Mouse (Mus musculus): ENCODE measurements around the gene 1110008P14Rik.

Gene 1110008P14Rik

DNA sequence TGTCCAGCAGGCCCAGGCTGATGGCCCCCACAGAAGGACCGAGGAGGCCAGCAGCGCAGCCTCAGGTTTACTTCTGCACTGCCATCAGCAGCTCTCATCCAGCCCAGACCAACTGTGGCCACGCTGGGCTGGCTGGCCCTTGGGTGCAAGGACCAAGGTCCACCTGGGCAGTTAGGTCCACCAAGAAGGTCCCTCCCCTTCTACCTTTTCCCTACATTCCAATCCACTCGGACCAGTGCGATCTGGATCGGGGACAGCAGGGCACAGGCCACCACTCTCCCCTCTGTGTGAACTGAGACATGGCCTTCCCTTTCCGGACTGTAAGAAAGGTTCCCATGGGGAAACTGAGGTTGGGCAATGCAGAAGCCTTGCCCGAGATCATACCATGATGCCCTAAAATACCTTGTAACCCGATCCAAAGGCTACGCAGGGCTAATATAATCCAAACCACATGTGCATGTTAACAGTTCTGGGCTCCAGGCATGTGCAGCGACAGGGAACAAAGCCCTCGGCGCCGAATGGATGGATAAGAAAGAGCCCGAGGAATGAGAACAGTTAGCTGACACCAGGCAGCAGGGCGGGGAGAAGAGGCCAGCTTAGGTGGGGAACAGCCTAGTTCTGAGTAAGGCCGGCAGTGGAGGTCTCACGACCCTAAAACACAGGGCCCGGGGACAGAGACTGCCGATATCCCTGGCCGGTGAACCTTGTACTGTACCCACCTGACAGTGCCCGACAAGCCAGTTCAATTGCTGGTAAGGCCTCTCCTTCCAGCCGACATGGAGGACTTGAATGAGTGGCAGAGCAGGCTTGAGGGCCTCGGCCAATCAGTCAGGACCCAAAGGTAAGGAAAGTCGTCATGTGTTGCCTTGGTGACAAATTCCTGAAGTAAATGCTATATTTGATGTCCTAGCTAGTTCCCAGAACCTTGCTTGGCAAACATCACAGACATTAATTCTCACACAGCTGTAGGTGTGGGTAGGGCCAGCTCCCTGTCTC lies 27.0 kb upstream of the 1110008P14Rik start:
- no peak for DNase-seq (ENCODE audit: low read depth)

DNA sequence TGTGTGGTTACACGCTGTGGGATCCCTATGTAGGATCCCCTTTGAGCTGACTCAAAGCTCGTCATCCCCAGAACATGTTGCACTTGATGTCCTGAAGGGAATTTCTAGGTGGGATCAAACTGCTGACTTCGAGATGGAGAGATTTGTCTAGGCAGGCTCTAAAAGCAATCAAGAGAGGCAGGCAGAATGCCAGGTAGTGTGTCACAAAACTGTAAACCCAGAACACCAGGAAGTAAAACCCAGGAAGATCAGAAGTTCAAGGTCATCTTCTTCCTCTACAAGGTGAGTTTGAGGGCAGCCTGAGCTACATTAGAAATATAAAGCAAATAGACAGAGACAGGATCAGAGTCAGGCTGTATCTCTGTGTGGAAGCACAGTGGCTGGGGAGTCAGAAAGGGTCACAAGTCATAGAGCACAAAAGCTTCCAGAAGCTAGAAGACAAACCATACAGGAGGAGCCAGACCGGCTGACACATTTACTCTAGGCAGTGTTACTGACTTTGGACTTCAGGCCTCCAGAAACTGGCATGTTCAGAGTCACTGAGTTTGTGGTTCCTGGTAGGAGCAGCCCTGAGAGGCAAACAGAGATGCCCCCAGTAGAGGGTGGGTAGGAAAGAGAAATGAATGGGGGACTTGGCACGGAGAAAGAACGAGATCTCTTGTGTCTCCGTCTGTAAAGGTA lies 25.5 kb upstream of the 1110008P14Rik start:
- DNase-seq (ENCODE audit: low read depth): no peak

DNA sequence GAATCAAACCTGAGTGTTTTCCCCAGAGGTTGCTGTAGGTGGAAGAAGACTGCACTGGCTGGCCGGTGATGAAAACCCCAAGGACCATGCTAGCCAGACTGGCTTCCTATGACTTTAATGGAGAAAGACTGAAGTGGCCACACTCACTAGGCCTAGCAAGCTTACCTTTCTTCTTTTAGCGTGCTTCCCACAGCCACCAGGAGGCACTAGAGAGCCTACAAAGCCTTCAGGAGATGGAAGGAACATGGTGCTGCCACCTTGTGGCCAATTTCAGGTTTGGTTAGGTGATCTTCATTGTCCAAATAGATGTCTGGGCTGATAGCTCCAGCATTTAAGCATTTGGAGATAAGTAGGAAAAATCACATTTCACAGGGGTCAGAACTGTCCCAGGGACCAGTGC lies 22.9 kb upstream of the 1110008P14Rik start:
- DNase-seq (ENCODE audit: low read depth): peak; percentile 77

DNA sequence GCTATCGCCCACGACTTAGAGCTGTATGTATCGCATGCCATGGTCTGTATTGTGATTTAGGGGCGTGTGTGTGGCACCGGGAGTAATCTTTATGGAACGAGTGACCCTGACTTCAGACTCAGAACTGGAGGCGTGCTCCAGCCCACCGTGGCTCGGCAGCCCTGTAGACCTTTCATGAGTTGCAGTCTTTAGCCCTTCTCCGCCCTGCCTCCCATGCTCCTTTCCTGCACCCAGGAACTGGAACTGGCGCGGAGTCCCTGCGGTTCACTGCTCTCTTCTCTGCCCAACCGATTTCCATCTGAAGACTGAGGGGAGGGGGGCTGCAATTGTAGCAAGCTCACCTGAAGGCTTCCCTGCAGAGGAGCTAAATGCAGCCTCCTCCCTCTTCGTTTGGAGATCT lies 15.0 kb upstream of the 1110008P14Rik start:
- DNase-seq (ENCODE audit: low read depth): no peak

DNA sequence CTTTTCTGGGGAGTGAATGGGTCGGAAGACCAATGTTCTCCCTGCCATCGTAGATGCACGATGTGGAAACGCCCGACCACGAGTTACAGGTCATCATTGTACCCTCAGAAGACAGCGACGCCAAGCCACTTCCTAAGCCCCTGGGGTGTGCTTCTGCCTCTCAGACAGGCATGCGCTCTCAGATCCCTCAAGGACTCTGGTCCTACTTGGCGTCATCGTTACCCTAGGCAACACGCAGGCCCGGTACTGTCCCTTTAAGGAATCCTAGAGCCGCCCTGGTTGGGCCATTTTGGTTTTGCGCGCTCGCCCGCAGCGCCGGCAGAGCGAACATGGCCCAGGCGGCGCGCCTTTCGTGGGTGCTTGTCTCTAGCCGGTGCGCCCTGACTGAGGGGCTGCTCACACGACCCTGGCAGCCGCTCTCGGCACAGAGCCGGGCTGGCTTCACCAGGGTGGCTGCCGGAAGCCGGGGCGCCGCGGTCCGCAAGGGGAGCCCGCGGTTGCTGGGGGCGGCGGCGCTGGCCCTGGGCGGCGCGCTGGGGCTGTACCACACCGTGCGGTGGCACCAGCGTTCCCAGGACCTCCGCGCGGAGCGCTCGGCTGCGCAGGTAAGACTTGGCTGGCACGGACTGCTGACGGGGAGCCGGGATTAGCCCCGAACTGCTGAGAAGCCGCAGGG lies 14.3 kb upstream of the 1110008P14Rik start:
- DNase-seq (ENCODE audit: low read depth): peak; percentile 81

DNA sequence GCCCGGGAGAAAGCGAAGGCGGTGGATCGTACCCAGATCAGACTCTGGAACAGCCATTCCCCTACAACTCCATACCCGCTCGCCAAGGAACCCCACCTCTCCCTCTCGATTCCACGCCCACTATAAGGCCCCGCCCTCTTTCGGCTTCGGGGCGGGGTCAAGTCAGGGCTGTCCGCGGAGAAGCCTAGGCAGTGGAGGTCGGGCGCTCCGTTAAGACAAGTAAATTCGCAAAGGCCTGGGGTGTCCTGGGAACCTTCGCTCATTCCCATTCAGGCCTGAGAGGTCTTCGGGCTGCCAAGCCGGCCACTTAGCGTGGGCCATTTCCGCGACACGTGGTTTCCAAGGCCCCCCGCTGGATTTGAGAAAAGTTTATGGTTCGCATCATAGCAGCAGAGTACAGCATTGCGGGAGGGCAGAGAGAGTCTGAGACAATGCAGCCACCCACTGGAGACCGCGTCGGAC lies 13.8 kb upstream of the 1110008P14Rik start, which contains the start of gene Ptges2:
Gene Ptges2, plus strand, starts transcription at position 413 of the 462 bp plus-strand sequence.
- peak; percentile 78 for DNase-seq (ENCODE audit: low read depth)

DNA sequence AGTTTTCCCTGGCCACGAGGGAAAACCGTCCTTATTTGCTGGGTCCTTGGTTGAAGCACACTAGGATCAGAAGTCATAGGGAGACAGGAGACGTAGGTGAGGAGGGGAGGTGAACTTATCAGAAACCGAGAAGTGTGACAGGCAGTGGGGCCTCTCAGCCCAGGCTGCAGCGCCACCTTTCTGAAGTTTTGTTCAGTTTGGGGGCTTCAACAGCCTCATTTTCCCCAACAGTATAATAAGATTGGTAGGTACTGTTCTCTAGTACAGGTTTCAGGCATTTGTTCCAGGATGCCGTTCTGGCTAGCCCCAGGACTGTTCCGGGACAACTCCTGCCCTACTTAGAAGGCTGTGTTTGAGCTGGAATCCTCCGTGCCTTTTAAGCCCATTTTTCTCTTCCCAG lies 13.2 kb upstream of the 1110008P14Rik start:
- DNase-seq (ENCODE audit: low read depth): no peak

DNA sequence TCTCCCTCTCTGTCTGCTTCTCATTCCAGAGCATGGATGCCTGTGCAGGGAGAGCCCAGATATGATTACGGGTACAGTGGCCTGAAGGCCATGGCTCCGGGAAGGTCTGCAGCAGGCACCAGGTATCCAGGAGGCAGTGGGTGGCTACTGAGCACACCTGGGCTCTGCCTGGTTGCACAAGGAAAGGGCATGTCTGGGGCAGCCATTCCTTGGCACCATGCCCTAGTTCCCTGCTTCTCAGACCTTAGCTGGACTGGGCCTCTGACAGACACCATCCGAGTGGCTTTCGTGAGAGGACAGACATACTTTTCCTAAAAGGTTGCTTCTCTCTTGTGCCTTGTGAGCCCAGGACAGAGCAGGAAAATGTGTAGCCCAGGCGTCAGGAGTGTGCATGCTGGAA lies 10.3 kb upstream of the 1110008P14Rik start:
- no peak for DNase-seq (ENCODE audit: low read depth)

DNA sequence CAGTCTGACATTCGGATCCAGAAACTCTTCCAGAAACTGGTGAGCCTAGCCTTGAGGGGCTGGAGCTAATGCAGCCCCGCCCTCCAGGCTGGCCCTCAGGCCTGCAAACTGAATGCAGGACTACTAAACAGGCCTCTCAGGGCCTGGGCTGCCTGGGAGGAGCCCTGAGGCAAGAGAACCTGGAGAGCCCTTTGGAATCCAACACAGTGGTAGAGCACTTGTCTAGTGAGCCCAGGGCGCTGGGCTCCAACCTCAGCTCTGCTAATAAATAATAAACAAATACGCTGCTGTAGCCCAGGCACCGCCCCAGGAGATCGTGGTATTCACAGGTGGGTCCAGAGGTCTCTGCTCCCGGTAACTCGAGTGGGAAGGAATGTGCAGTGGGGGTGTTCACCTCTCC lies 9.1 kb upstream of the 1110008P14Rik start:
- DNase-seq (ENCODE audit: low read depth): no peak

DNA sequence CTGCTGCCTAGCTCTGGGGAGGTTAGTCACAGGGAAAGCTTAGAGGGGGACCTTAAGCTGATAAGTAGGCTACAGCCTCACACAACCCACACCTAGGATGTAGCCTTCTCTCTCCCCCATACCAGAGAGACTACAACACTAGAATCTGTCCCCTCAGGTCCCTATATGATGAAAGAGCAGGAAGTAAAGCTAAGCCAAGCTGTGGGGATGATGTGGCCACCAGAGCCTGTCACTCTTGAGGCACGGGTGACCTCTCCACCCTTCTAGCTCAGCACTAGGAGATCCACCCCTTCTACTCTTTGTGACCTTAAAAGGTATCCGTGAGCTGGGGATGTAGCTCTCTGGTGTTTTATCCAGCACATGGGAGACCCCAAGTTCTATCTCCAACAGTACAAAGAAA lies 7.4 kb upstream of the 1110008P14Rik start:
- DNase-seq (ENCODE audit: low read depth): no peak

DNA sequence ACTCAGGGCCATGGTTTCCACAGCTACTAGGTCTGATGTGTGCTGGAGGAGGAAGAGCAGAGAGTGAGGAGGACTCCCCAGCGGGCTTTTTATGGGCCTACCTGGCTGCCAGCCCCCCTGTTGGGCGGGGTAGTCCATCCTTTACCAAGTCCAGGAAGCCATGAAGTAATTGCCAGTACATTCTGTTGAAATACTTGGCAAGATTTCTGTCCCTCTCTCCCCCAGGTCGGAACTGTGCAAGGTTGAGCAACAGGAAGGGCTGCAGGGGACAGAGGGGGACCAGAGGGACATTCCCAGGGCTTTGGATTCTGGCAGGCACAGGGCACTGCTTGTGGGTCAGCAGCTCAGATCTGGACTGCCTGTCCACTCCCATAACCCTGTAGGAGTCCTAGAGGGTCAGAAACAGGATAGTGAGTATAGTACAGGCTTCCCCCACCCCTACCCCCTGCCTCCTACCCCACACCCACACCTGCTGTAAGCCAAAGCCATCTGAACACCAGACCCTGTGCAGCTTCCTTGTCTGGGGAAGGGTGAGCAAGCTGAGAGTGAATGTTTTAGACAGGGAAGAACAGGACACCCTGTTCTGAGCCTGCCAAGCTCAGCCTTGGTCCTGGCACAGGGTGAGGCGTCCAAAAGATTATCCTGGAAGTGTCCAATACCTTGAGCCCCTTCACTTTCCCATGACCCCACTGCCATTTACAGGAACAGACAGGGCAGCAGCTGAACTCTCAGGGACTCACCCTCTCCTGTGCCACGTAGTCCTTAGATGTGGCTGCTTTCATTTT lies 6.2 kb upstream of the 1110008P14Rik start, which contains the start of gene Lcn2:
Gene Lcn2, minus strand, starts transcription at position 547 of the 785 bp plus-strand sequence.
- DNase-seq (ENCODE audit: low read depth): no peak

DNA sequence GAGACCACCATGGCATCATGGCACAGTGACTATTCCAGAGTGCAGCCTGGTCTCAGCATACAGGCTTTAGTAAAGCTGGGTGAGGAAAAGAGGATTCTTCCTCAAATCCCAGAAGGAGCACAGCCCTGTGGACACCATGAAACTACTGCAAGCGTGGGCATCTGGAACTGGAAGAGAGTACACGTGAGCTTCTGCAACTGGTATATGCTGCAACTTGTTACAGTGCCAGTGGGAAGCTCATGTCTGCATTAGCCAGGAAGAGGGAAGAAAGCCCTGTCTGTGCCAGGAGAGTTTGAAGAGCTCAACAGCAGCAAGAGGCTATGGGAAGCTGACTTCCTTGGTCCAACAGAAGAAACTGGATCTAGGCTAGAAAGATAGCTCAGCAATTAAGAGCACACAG lies 951 bp upstream of the 1110008P14Rik start:
- no peak for DNase-seq (ENCODE audit: low read depth)

DNA sequence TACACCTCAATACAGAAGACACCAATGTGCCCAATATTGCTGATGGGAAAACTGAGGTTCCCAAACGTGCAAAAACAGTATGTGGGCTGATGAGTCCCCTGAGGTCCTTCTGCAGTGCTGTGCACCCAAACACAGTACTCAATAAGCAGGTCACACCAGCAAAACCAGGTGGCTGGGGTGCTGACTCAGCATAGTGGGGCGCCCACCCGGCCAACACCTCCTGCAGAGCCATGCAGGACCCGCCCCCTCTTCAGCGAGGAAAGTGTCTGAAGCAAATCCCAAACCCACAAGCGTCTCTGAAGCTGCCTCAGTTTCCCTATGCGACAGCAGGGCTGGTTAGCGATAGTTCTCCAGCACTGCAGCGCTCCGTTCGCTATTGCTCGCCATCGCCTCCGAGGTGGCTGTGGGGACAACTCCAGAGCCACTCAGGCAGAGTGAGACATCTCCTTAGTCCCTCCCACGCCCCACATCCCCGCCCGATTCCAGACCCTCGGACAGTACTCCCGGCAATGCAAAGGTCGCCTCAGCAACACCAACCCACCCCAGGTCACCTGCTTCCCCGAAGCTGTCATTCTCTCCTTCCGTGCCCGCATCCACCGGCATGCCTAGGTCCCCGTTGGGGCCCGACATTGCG lies 480 bp downstream of the 1110008P14Rik start:
- no peak for DNase-seq (ENCODE audit: low read depth)

DNA sequence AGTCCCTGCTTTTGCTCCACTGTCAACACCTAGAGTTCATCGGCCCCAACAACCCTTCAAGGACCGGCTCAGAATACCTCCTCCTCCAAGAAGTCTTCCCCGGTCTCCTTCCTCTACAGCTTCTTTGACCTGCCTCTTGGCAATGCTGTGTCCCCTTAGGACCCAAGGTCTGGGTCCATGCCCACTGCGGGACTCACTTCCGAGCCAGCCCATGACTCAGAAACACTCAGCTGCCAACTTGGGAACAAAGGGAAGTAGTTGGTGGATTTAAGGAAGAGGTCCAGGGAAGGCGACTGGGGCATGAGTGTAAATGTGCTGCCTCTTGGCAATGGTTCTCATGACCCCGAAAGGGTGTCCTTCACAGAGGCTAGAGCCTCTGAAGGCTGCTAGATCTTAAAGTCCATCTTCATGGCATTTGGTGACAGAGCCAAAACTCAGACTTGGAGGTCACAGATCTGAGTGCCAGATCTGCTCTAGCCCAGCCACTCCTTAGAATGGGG lies 1.7 kb downstream of the 1110008P14Rik start:
- no peak for DNase-seq (ENCODE audit: low read depth)

DNA sequence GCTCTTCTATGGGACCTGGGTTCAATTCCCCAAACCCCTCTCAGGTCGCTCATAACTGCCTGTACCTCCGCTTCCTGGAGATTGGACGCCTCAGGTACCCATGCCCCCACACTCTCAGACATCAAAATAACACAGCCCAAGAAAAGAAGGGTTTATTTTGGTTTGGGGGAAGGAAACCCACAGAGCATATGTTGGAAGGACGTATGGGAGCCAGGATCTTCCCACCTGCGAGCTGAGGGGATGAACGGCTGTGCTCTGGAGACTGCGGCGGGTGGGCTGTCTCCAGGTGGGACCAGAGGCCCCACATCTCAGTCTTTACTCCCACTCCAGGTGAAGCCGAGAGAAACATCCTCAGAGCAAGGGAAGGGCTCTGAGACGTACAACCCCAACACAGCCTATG lies 4.8 kb downstream of the 1110008P14Rik start:
- no peak for DNase-seq (ENCODE audit: low read depth)

DNA sequence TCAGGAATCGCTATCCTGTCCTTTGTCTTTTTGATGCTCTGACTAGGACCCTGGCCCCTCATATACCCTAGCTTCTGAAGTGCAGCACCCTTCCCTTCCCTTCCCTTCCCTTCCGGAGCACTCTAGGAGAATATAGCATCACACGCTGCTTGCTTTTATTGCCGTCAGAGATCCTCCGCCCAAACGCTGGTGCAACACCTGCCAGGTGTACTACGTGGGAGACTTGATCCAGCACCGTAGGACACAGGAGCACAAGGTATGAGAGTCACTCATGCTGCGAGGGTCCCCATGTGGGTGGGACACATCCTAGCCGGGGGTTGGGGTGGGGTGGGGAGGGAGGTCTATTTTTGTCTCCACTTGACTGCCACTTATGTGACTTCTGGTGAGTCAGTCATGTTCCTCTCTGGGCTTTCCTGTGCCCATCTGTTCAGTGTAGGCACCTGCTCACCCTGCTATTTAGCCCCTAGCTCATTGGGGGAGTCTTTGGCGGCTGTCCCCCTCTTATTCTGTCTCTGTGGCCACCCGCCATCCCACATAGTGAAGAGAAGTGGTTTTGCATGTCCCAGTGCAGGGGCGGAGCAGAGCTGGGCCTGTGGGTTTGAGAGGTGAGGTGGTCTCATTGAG lies 6.3 kb downstream of the 1110008P14Rik start:
- DNase-seq (ENCODE audit: low read depth): no peak

DNA sequence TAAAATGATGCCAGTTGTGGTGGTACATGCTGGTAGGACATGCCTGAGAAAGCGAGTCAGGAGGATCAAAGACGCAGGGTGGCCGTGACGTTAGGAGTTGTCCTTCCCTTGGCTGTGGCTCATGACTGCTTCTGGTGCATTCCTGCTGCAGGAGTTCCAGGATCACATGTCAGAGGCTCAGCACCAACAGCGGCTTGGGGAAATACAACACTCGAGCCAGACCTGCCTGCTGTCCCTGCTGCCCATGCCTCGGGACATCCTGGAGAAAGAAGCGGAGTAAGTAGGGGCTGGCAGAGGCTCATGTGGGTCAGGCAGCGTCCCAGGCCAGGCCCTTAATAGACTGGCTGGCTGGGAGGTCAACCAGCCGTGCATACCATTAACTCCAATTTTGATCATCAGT lies 7.5 kb downstream of the 1110008P14Rik start:
- DNase-seq (ENCODE audit: low read depth): no peak

DNA sequence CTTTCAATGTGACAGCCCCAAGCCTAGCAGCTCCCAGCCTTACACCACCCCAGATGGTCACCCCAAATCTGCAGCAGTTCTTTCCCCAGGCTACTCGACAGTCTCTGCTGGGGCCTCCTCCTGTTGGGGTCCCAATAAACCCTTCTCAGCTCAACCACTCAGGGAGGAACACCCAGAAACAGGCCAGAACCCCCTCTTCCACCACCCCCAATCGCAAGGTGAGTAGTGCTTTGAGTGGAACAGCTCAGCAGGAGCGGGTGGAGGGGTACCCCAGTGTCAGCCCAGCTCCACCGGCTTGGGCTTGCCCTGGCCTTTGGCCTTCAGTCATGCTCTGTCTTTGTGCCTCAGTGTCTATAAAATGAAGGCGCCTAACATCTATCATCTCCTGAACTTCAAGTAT lies 14.4 kb downstream of the 1110008P14Rik start:
- DNase-seq (ENCODE audit: low read depth): no peak

DNA sequence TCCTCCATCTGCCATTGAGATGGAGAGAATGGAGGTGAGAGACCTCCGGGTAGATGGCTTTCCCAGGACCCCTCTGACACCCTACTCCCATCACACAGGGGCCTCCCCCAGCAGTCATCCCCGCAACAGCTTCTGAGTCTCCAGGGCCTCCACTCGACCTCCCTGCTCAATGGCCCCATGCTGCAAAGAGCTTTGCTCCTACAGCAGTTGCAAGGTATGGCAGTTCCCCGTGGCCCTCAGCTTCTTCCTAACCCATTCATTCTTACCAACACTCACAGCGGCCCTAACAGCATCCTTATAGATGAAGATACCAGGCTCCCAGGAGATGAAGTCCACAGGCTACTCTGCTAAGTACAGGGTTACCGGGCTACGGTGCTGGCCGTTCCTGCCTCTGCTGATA lies 17.6 kb downstream of the 1110008P14Rik start:
- no peak for DNase-seq (ENCODE audit: low read depth)

DNA sequence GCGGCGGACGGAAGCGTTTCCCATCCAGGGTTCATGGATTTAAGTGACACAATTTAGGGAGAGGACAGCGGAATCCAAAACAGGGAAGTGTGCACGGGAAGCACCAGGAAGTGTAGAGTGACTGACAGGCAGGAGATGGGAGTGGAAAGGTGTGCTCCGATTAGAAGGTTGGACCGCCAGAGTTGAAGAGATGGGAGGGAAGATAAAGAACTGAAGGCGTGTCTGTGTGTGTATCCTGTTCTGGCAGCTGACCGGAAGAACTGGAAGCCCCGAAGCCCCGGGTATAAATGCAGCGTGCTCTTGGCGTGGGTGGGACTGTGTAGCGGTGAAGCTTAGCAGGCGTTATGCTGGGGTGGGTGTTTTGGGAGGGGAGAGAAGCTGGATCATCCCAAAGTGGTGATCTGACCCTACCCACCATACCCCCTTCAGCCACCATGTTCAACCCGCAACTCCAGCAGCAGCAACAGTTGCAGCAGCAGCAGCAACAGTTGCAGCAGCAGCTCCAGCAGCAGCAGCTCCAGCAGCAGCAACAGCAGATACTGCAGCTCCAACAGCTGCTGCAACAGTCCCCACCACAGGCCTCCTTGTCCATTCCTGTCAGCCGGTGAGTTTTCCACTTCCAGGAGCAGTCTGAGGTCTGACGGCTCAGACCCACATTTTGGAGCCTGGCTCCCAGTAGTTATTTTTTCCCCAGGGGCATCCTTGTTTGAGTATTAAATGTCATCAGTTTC lies 18.2 kb downstream of the 1110008P14Rik start:
- no peak for DNase-seq (ENCODE audit: low read depth)

Data from fibroblast of lung, adult 2 months (primary cell).